Mouse (Mus musculus) forebrain, embryonic 14.5 days (tissue): ENCODE measurements at regions not wholly inside any gene's neighbourhood (a gene's known extent, or its start where the extent isn't known, plus 50 kb on each side); places are given as distances from the start of the nearest gene placed in this dataset.
A peak's percentile ranks its signal among the peaks of the same experiment; 100 is the strongest.
"Not testable (repeated sequence)": the region's sequence is repeated elsewhere in the genome, so short reads cannot be mapped to it uniquely, and the experiment has no call there.

Source experiments
- ATAC-seq: fragments of 200-750 bp; cut with Nextera tagmentation; 2 replicates; pipeline ENCODE4 v1.8.0; 2017; ENCODE audit warnings: mild to moderate bottlenecking, moderate library complexity
- DNase-seq: peaks from one replicate; pipeline ENCODE4 v3.0.0-alpha.2; 2015; ENCODE audit warnings: low spot score
- H3K27ac ChIP-seq: fragments of 300-500 bp; sonication (generic); 2 replicates; pipeline ENCODE4 v1.5.1; 2014; ENCODE audit warnings: low read depth, mild to moderate bottlenecking, control low read depth, low read length, moderate library complexity
- H3K27me3 ChIP-seq: fragments of 300-500 bp; sonication (generic); replicated peaks from 2 replicates; pipeline ENCODE4 v1.6.1; 2014; ENCODE audit warnings: low read length, control low read depth, mixed read lengths; ENCODE audit not compliant: control insufficient read depth, insufficient read depth
- H3K36me3 ChIP-seq: fragments of 300-500 bp; sonication (generic); 2 replicates; pipeline ENCODE4 v1.6.1; 2014; ENCODE audit warnings: low read length, control low read depth; ENCODE audit not compliant: control insufficient read depth, insufficient read depth
- H3K4me1 ChIP-seq: fragments of 300-500 bp; sonication (generic); 2 replicates; pipeline ENCODE4 v1.6.1; 2014; ENCODE audit warnings: antibody characterized with exemption, low read length, control low read depth; ENCODE audit not compliant: control insufficient read depth, insufficient read depth
- H3K4me2 ChIP-seq: fragments of 300-500 bp; sonication (generic); 2 replicates; pipeline ENCODE4 v1.6.1; 2014; ENCODE audit warnings: mild to moderate bottlenecking, control low read depth, low read length
- H3K4me3 ChIP-seq: fragments of 300-500 bp; sonication (generic); 2 replicates; pipeline ENCODE4 v1.5.1; 2014; ENCODE audit warnings: low read depth, low read length, control low read depth
- H3K9ac ChIP-seq: fragments of 300-500 bp; sonication (generic); 2 replicates; pipeline ENCODE4 v1.6.1; 2014; ENCODE audit warnings: mild to moderate bottlenecking, low read length, control low read depth, moderate library complexity
- H3K9me3 ChIP-seq: fragments of 300-500 bp; sonication (generic); replicated peaks from 2 replicates; pipeline ENCODE4 v1.6.1; 2016; ENCODE audit warnings: low read length, control low read depth, mixed read lengths; ENCODE audit not compliant: control insufficient read depth
- WGBS: fragments of 180-500 bp; shearing (Covaris S2); extraction: QIAGEN DNeasy Blood & Tissue Kit; methylation state at CpG from one replicate; pipeline ENCODE4 v1.1.7; 2014; 5-methylcytosine and 5-hydroxymethylcytosine counted together

- no peak for DNase-seq
- ATAC-seq = no peak
Measured at GRCm38 (mm10) chr13:86494721-86495120, 448.0 kb upstream of the Cox7c start.

GRCm38 (mm10) chr13:86468752-86469151 lies 422.0 kb upstream of the Cox7c start:
- Histone ChIP-seq H3K9ac (no peak overlapping the region), H3K27ac (no peak overlapping the region), H3K27me3 (no peaks in the 10 kb centered on the region), H3K9me3 (no peaks in the 10 kb centered on the region), H3K4me3 (no peak overlapping the region), H3K36me3 (no peaks in the 10 kb centered on the region), H3K4me2 (no peak overlapping the region), H3K4me1 (no peaks in the 10 kb centered on the region)
- DNase-seq (no peak), ATAC-seq (no peak)
- WGBS = 87% methylated on average over 4 of the region's 4 CpGs

More at GRCm38 (mm10) chr13:86494721-86495120, 448.0 kb upstream of the Cox7c start:
- H3K4me2 ChIP-seq = no peak overlapping the region
- no peaks in the 10 kb centered on the region for H3K36me3 ChIP-seq
- no peaks in the 10 kb centered on the region for H3K9me3 ChIP-seq
- WGBS = 41% methylated on average over 2 of the region's 2 CpGs
- H3K9ac ChIP-seq = no peak overlapping the region
- H3K4me1 ChIP-seq = no peaks in the 10 kb centered on the region
- H3K27ac ChIP-seq = no peak overlapping the region
- no peak overlapping the region for H3K4me3 ChIP-seq
- no peaks in the 10 kb centered on the region for H3K27me3 ChIP-seq

GRCm38 (mm10) chr13:86422646-86423045 lies 375.9 kb upstream of the Cox7c start:
- ATAC-seq (no peak), DNase-seq (no peak)
- Histone ChIP-seq H3K4me1 (no peaks in the 10 kb centered on the region), H3K27ac (no peak overlapping the region), H3K4me2 (no peak overlapping the region), H3K36me3 (no peaks in the 10 kb centered on the region), H3K9ac (no peak overlapping the region), H3K27me3 (no peaks in the 10 kb centered on the region), H3K4me3 (no peak overlapping the region), H3K9me3 (no peaks in the 10 kb centered on the region)
- 90% methylated on average over 2 of the region's 2 CpGs for WGBS

GRCm38 (mm10) chr13:86381363-86381762 lies 334.7 kb upstream of the Cox7c start:
- Histone ChIP-seq H3K9ac (no peak overlapping the region), H3K27me3 (no peaks in the 10 kb centered on the region), H3K4me3 (no peak overlapping the region), H3K4me1 (no peaks in the 10 kb centered on the region), H3K9me3 (no peaks in the 10 kb centered on the region), H3K27ac (no peak overlapping the region), H3K36me3 (no peaks in the 10 kb centered on the region), H3K4me2 (no peak overlapping the region)
- 90% methylated on average over 3 of the region's 3 CpGs for WGBS
- no peak for DNase-seq
- no peak for ATAC-seq

- not testable (repeated sequence) for H3K27me3 ChIP-seq
Measured at GRCm38 (mm10) chr13:86379168-86379567, 332.5 kb upstream of the Cox7c start.

GRCm38 (mm10) chr13:86375836-86376235 lies 329.1 kb upstream of the Cox7c start:
- Histone ChIP-seq H3K9ac (no peak overlapping the region), H3K27ac (no peak overlapping the region), H3K4me2 (no peak overlapping the region), H3K27me3 (no peaks in the 10 kb centered on the region), H3K4me3 (no peak overlapping the region), H3K36me3 (no peaks in the 10 kb centered on the region), H3K4me1 (no peaks in the 10 kb centered on the region), H3K9me3 (no peaks in the 10 kb centered on the region)
- DNase-seq = peak; percentile 1
- ATAC-seq = no peak

More at GRCm38 (mm10) chr13:86379168-86379567, 332.5 kb upstream of the Cox7c start:
- not testable (repeated sequence) for ATAC-seq, H3K4me2 ChIP-seq, H3K4me1 ChIP-seq, H3K36me3 ChIP-seq, H3K27ac ChIP-seq, DNase-seq, H3K9ac ChIP-seq, H3K9me3 ChIP-seq, H3K4me3 ChIP-seq
- 20% methylated on average over 7 of the region's 7 CpGs for WGBS

- DNase-seq (no peak), ATAC-seq (no peak)
- Histone ChIP-seq H3K4me2 (no peak overlapping the region), H3K4me1 (no peaks in the 10 kb centered on the region), H3K9ac (no peak overlapping the region), H3K4me3 (no peak overlapping the region), H3K27me3 (no peaks in the 10 kb centered on the region), H3K27ac (no peak overlapping the region), H3K9me3 (no peaks in the 10 kb centered on the region), H3K36me3 (no peaks in the 10 kb centered on the region)
- WGBS = 70% methylated on average over 2 of the region's 2 CpGs
Measured at GRCm38 (mm10) chr13:86345931-86346330, 299.2 kb upstream of the Cox7c start.

- Histone ChIP-seq H3K4me2 (no peak overlapping the region), H3K4me3 (no peak overlapping the region), H3K9me3 (no peaks in the 10 kb centered on the region), H3K36me3 (no peaks in the 10 kb centered on the region), H3K9ac (no peak overlapping the region), H3K27ac (no peak overlapping the region), H3K27me3 (no peaks in the 10 kb centered on the region), H3K4me1 (no peaks in the 10 kb centered on the region)
- ATAC-seq (no peak), DNase-seq (no peak)
- 99% methylated on average over 2 of the region's 2 CpGs for WGBS
Measured at GRCm38 (mm10) chr13:86344922-86345694, 298.4 kb upstream of the Cox7c start.

GRCm38 (mm10) chr13:86336471-86336870 lies 289.8 kb upstream of the Cox7c start:
- 63% methylated on average over 3 of the region's 3 CpGs for WGBS
- no peak for ATAC-seq
- no peaks in the 10 kb centered on the region for H3K9me3 ChIP-seq

More at GRCm38 (mm10) chr13:86336471-86336870, 289.8 kb upstream of the Cox7c start:
- H3K4me1 ChIP-seq = no peaks in the 10 kb centered on the region
- H3K27me3 ChIP-seq = no peaks in the 10 kb centered on the region
- no peak overlapping the region for H3K4me3 ChIP-seq
- no peaks in the 10 kb centered on the region for H3K36me3 ChIP-seq
- H3K4me2 ChIP-seq = no peak overlapping the region
- no peak for DNase-seq
- H3K9ac ChIP-seq = no peak overlapping the region
- no peak overlapping the region for H3K27ac ChIP-seq
